Mouse (Mus musculus): ENCODE data around the gene Trim15. TPM values are rescaled to one million over a fixed set of nuclear protein-coding genes. Genes with fewer than 3 reads are reported as not detected.
"Not testable (repeated sequence)": the region's sequence is repeated elsewhere in the genome, so short reads cannot be mapped to it uniquely, and the experiment has no call there.

The Trim15 gene
- total and polyA plus RNA-seq, 2 experiments, result not detected

GRCm38 (mm10) chr17:36896583-36896982 is 29.6 kb upstream of the Trim15 start:
- whole genome bisulfite sequencing, result 100% methylated on average over 1 of the region's 1 CpGs
- Histone ChIP-seq H3K79me2 (ENCODE audit: control insufficient read depth, insufficient read depth, low read length) (no peaks in the 10 kb centered on the region), H3K27me3 (ENCODE audit: control insufficient read depth, insufficient read depth, low read length) (no peaks in the 10 kb centered on the region), H3K9ac (ENCODE audit: low read depth, low read length) (no peak overlapping the region), H3K4me3 (ENCODE audit: insufficient read depth, low read depth, low read length) (no peak overlapping the region), H3K27ac (replicated peaks; ENCODE audit: insufficient read depth, low read depth, low read length) (no peak overlapping the region), H3K4me1 (ENCODE audit: control insufficient read depth, insufficient read depth, low read length) (no peaks in the 10 kb centered on the region), H3K36me3 (ENCODE audit: control insufficient read depth, insufficient read depth, low read length) (no peaks in the 10 kb centered on the region)
- peak; percentile 41 for DNase-seq (ENCODE audit: extremely low read depth, low read depth, low spot score)
- TF ChIP-seq POLR2A (IDR thresholded peaks at IDR 0.05; ENCODE audit: extremely low read depth, insufficient read depth, low read length) (no peak), CTCF (IDR thresholded peaks at IDR 0.05; ENCODE audit: low read depth, low read length) (peak; percentile 44; the same call in 1 of the 2 replicates)

GRCm38 (mm10) chr17:36893387-36893786 is 26.4 kb upstream of the Trim15 start:
- 56% methylated on average over 5 of the region's 5 CpGs for WGBS
- H3K9ac ChIP-seq (ENCODE audit: low read depth, low read length), result no peak overlapping the region
- H3K4me1 ChIP-seq (ENCODE audit: control insufficient read depth, insufficient read depth, low read length), result no peaks in the 10 kb centered on the region
- TF ChIP-seq CTCF (IDR thresholded peaks at IDR 0.05; ENCODE audit: low read depth, low read length) (no peak), POLR2A (IDR thresholded peaks at IDR 0.05; ENCODE audit: extremely low read depth, insufficient read depth, low read length) (no peak)
- no peaks in the 10 kb centered on the region for H3K79me2 ChIP-seq (ENCODE audit: control insufficient read depth, insufficient read depth, low read length)
- no peak overlapping the region for H3K27ac ChIP-seq (replicated peaks; ENCODE audit: insufficient read depth, low read depth, low read length)
- DNase-seq (ENCODE audit: extremely low read depth, low read depth, low spot score), result no peak
- H3K36me3 ChIP-seq (ENCODE audit: control insufficient read depth, insufficient read depth, low read length), result no peaks in the 10 kb centered on the region
- H3K27me3 ChIP-seq (ENCODE audit: control insufficient read depth, insufficient read depth, low read length), result no peaks in the 10 kb centered on the region
- no peak overlapping the region for H3K4me3 ChIP-seq (ENCODE audit: insufficient read depth, low read depth, low read length)

GRCm38 (mm10) chr17:36892362-36892761 is 25.4 kb upstream of the Trim15 start:
- TF ChIP-seq POLR2A (IDR thresholded peaks at IDR 0.05; ENCODE audit: extremely low read depth, insufficient read depth, low read length), result no peak
- TF ChIP-seq CTCF (IDR thresholded peaks at IDR 0.05; ENCODE audit: low read depth, low read length), result peak; percentile 50
- Histone ChIP-seq H3K4me1 (ENCODE audit: control insufficient read depth, insufficient read depth, low read length) (no peaks in the 10 kb centered on the region), H3K27ac (replicated peaks; ENCODE audit: insufficient read depth, low read depth, low read length) (no peak overlapping the region), H3K79me2 (ENCODE audit: control insufficient read depth, insufficient read depth, low read length) (no peaks in the 10 kb centered on the region), H3K9ac (ENCODE audit: low read depth, low read length) (no peak overlapping the region), H3K36me3 (ENCODE audit: control insufficient read depth, insufficient read depth, low read length) (no peaks in the 10 kb centered on the region), H3K4me3 (ENCODE audit: insufficient read depth, low read depth, low read length) (no peak overlapping the region), H3K27me3 (ENCODE audit: control insufficient read depth, insufficient read depth, low read length) (no peaks in the 10 kb centered on the region)
- 12% methylated on average over 2 of the region's 2 CpGs for WGBS
- DNase-seq (ENCODE audit: extremely low read depth, low read depth, low spot score), result peak; percentile 34

GRCm38 (mm10) chr17:36891496-36891895 is 24.5 kb upstream of the Trim15 start:
- H3K27me3 ChIP-seq (ENCODE audit: control insufficient read depth, insufficient read depth, low read length); H3K79me2 ChIP-seq (ENCODE audit: control insufficient read depth, insufficient read depth, low read length); H3K4me3 ChIP-seq (ENCODE audit: insufficient read depth, low read depth, low read length); DNase-seq (ENCODE audit: extremely low read depth, low read depth, low spot score); H3K27ac ChIP-seq (replicated peaks; ENCODE audit: insufficient read depth, low read depth, low read length); H3K4me1 ChIP-seq (ENCODE audit: control insufficient read depth, insufficient read depth, low read length); H3K36me3 ChIP-seq (ENCODE audit: control insufficient read depth, insufficient read depth, low read length); H3K9ac ChIP-seq (ENCODE audit: low read depth, low read length): not testable (repeated sequence)
- 92% methylated on average over 1 of the region's 1 CpGs for WGBS

- Histone ChIP-seq H3K4me3 (ENCODE audit: insufficient read depth, low read depth, low read length) (no peak within 1 kb of the TSS), H3K36me3 (ENCODE audit: control insufficient read depth, insufficient read depth, low read length) (no peaks in the 10 kb centered on the region)
Observed at GRCm38 (mm10) chr17:36890073-36890903, 23.3 kb upstream of the Trim15 start, which contains the start of gene Trim40. Trim40 (minus strand) TSS chr17:36890123.

GRCm38 (mm10) chr17:36885132-36885790 is 18.3 kb upstream of the Trim15 start:
- H3K4me3 ChIP-seq (ENCODE audit: insufficient read depth, low read depth, low read length), result no peak overlapping the region
- no peaks in the 10 kb centered on the region for H3K27me3 ChIP-seq (ENCODE audit: control insufficient read depth, insufficient read depth, low read length)
- H3K27ac ChIP-seq (replicated peaks; ENCODE audit: insufficient read depth, low read depth, low read length), result no peak overlapping the region
- no peaks in the 10 kb centered on the region for H3K79me2 ChIP-seq (ENCODE audit: control insufficient read depth, insufficient read depth, low read length)
- TF ChIP-seq CTCF (IDR thresholded peaks at IDR 0.05; ENCODE audit: low read depth, low read length), result no peak
- TF ChIP-seq POLR2A (IDR thresholded peaks at IDR 0.05; ENCODE audit: extremely low read depth, insufficient read depth, low read length), result no peak
- WGBS, result 88% methylated on average over 12 of the region's 12 CpGs
- DNase-seq (ENCODE audit: extremely low read depth, low read depth, low spot score), result no peak
- no peaks in the 10 kb centered on the region for H3K36me3 ChIP-seq (ENCODE audit: control insufficient read depth, insufficient read depth, low read length)
- H3K9ac ChIP-seq (ENCODE audit: low read depth, low read length), result no peak overlapping the region
- H3K4me1 ChIP-seq (ENCODE audit: control insufficient read depth, insufficient read depth, low read length), result no peaks in the 10 kb centered on the region

More at GRCm38 (mm10) chr17:36890073-36890903, 23.3 kb upstream of the Trim15 start, which contains the start of gene Trim40:
- Histone ChIP-seq H3K4me1 (ENCODE audit: control insufficient read depth, insufficient read depth, low read length) (no peaks in the 10 kb centered on the region), H3K79me2 (ENCODE audit: control insufficient read depth, insufficient read depth, low read length) (no peaks in the 10 kb centered on the region), H3K27me3 (ENCODE audit: control insufficient read depth, insufficient read depth, low read length) (no peaks in the 10 kb centered on the region), H3K9ac (ENCODE audit: low read depth, low read length) (no peak within 1 kb of the TSS), H3K27ac (replicated peaks; ENCODE audit: insufficient read depth, low read depth, low read length) (no peak within 1 kb of the TSS)
- WGBS, result 81% methylated on average over 5 of the region's 5 CpGs
- no peak for TF ChIP-seq CTCF (IDR thresholded peaks at IDR 0.05; ENCODE audit: low read depth, low read length)
- DNase-seq (ENCODE audit: extremely low read depth, low read depth, low spot score), result no peak
